Mouse (Mus musculus): Measurements from ENCODE around the gene Gm7361.
"Not testable (repeated sequence)": the region's sequence is repeated elsewhere in the genome, so short reads cannot be mapped to it uniquely, and the experiment has no call there.

Gene Gm7361

GRCm38 (mm10) chr5:26257391-26257790 lies at the start of gene Gm7361:
Gene Gm7361 (plus strand): TSS chr5:26257691.
- not testable (repeated sequence) for DNase-seq (ENCODE audit: low spot score)

- DNase-seq (ENCODE audit: low spot score) = peak; percentile 14
Measured at GRCm38 (mm10) chr5:26211030-26211429, 46.5 kb upstream of the Gm7361 start.

- no peak for DNase-seq (ENCODE audit: low spot score)
Measured at GRCm38 (mm10) chr5:26222076-26222475, 35.4 kb upstream of the Gm7361 start.

DNA sequence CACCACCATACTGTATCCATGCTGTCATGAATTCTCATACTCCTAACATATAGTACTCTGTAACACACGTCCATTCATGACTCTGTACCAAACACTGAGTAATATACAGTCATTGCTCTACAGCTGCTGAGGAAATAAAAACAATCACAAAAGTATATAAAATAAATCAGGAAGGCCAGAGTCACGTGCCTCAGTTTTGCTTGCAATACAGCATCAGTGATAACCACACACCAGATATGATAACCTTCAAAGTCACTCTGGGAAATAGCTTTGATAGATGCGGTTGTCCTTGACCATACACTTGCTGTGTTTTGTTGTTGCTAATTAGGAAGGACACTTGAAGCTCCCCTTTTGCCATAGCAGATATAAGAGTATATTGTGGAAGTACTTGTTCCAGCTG lies 9.2 kb downstream of the Gm7361 start:
- not testable (repeated sequence) for DNase-seq (ENCODE audit: low spot score)

GRCm38 (mm10) chr5:26280361-26280760 lies 22.9 kb downstream of the Gm7361 start:
- DNase-seq (ENCODE audit: low spot score) = no peak

DNA sequence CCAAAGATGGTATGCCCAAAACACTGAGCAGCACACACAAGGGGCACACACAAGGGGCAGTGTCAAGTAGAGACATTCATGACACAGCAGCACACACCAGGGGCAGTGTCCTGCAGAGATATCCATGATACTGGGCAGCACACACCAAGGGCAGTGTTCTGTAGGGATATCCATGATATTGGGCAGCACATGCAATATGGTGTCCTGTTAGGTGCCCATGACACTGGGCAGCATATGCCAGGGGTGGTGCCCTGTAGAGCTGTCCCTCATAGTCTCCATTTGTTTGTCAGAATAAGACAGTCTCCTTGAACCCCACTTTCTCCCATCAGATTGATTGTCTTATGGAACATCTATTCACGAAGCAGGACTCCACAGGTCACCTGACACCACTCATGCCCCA lies 24.2 kb downstream of the Gm7361 start:
- no peak for DNase-seq (ENCODE audit: low spot score)

DNA sequence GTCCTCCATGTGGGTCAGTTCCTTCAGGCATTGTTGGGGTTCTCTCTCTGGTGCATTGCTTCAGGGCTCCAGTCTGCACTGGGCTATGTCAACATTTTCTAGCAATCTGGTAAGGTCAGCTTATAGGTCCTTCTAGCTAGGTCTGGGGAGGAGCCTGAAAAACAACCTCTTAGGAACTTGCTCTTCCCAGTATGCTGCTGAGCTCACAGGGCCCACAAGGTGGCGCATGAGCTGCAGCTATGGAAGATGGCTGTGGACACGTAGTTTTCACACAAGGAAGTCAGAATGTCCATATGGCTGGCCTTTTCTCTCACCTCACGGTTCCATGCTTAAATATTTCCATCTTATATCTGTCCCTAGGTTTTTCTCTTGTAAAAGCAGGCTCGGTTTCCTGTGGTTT lies 24.8 kb downstream of the Gm7361 start:
- DNase-seq (ENCODE audit: low spot score) = peak; percentile 83

DNA sequence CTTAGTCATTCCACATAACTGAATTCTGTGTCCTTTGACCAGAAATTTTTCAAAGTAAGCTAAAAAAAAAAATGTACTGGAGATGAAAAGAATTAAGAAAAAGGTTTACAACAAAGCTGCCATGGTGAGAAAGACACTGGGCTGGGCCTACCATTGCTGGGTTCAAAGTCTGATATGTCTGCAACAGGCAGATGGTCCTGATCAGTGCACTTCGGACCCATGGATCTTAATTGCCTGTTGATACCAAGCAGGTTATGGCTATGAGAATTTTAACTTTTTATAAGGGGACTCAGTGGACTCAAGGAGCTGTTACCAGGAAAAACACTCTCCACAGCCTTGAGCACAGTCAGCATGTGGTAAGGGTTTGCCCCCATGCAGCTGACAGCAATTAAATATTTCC lies 25.9 kb downstream of the Gm7361 start:
- DNase-seq (ENCODE audit: low spot score) = no peak

DNA sequence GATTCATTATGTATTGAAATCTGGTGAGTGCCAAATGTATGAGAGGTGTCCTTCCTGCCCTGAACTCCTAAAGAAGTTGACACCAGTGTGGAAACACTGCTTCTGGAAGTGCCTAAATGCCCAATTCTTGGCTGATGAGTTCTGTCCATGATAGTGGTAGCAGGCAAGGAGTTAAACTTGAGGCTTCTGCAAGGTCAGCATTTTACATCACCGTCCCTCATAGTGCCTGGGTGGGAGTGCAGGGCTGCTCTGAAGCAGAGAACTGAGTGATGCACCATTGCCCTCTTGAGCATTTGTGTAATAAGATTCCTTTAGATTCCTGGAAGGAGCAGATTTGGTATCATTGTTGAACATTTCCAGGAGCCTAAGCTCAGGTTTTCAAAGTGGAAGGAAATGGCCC lies 34.1 kb downstream of the Gm7361 start:
- DNase-seq (ENCODE audit: low spot score) = no peak

DNA sequence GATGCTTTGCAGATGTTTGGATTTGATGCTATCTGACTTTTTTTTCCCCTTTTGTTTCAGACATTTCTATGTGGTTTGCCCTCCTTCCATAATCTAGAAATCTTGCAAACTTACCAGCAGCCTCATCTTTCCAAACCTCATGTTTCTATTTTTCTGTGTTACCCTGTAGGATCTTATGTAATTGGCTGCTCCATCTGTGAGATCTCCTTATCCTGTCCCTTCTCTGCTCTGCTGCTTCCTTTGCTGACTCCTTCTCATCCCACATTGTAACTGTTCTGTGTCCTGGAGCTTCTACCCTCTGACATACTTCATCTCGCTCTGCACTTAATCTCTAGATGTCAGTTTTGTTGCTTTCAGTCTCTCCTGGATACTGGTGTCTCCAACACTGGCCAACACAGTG lies 35.8 kb downstream of the Gm7361 start:
- no peak for DNase-seq (ENCODE audit: low spot score)

Data from retina, embryonic 14.5 days (tissue).